ENCODE assay signal across 19 mouse cellular contexts in the genomic region with DNA sequence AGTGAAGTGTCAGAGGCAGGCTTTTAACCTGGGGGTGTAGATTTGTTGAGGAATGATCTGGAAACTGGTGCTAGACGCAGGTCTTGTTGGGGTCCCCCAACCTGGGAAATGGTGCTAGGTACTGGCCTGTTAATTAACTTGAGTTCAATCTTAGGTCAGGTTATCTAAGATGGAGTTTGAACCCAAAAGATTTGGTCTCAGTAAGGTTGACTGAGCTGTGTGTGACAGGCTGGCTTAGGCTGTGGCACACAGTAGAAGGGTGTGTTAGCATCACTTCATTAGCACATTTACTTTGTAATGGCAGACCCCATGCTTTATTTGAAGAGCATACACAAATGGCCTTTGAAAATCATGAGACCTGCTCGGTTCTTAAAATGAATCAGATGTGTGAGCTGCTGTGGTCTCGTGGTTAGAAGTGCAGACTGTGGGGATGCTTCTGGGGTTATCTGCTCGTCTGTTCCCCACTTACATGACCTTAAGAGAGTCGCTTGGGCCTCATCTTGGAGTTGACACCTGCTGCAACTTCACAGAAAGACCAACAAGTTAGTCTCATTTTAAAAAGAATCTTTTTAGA. TPM values are rescaled to one million over a fixed set of nuclear protein-coding genes. Genes with fewer than 3 reads are reported as not detected.
DNase-seq lines count a peak whose midpoint lies in the region; ATAC-seq and TF ChIP-seq lines count a peak whose summit lies in the region.
"Had no signal": no experiment of that assay in that cellular context is flagged by ENCODE, and none has a peak within 500 bp of the region (broad histone marks: within the 10 kb centered on the region; RNA-seq: fewer than 3 reads in every experiment).

No protein-coding gene starts in this region.

- no peaks in the 10 kb centered on the region for H3K4me1 ChIP-seq in forebrain, embryonic 13.5 days
- H3K4me1 ChIP-seq in lung, postnatal 0 days (ENCODE audit: insufficient read depth, low read depth, low read length), result peaks cover 3% of the 10 kb centered on the region; the same call in 1 of the 2 replicates
- H3K4me1 ChIP-seq: embryonic facial prominence, embryonic 15.5 days; heart, embryonic 10.5 days; kidney, embryonic 15.5 days; neural tube, embryonic 13.5 days had no signal

- no peak overlapping the region for H3K27ac ChIP-seq in forebrain, embryonic 13.5 days
- no peak overlapping the region for H3K27ac ChIP-seq in lung, postnatal 0 days (ENCODE audit: low read length)
- H3K27ac ChIP-seq: embryonic facial prominence, embryonic 15.5 days; heart, embryonic 10.5 days; kidney, embryonic 15.5 days; neural tube, embryonic 13.5 days had no signal

- ATAC-seq in CD4-positive, CD25-positive, alpha-beta regulatory T cell, adult 4 months, result peak; percentile 21
- ATAC-seq in inflammation-experienced regulatory T-cells, adult 6 months, result peak; percentile 22
- ATAC-seq in forebrain, embryonic 13.5 days, result no peak
- no peak for ATAC-seq in megakaryocyte progenitor cell, adult 5-6 weeks (replicated peaks; ENCODE audit: poor library complexity)
- ATAC-seq in lung, postnatal 0 days, result no peak
- ATAC-seq: forebrain, postnatal 0 days had no signal

- no peak overlapping the region for H3K9ac ChIP-seq in forebrain, embryonic 13.5 days
- no peak overlapping the region for H3K9ac ChIP-seq in lung, postnatal 0 days (replicated peaks; ENCODE audit: low read depth)
- H3K9ac ChIP-seq: embryonic facial prominence, embryonic 15.5 days; forebrain, postnatal 0 days; kidney, embryonic 15.5 days; neural tube, embryonic 13.5 days had no signal

- no peak for TF ChIP-seq CTCF in lung, postnatal 0 days (IDR thresholded peaks at IDR 0.05)

- WGBS in forebrain, embryonic 13.5 days, result 86% methylated on average over 5 of the region's 5 CpGs
- WGBS in lung, postnatal 0 days, result 60% methylated on average over 5 of the region's 5 CpGs

- H3K9me3 ChIP-seq in forebrain, embryonic 13.5 days (replicated peaks), result no peaks in the 10 kb centered on the region
- H3K9me3 ChIP-seq in lung, postnatal 0 days (ENCODE audit: low read length), result no peaks in the 10 kb centered on the region
- H3K9me3 ChIP-seq: embryonic facial prominence, embryonic 15.5 days; heart, embryonic 10.5 days; kidney, embryonic 15.5 days; neural tube, embryonic 13.5 days had no signal

- no peak overlapping the region for H3K4me3 ChIP-seq in forebrain, embryonic 13.5 days
- no peak overlapping the region for H3K4me3 ChIP-seq in lung, postnatal 0 days (ENCODE audit: low read depth, low read length)
- H3K4me3 ChIP-seq: embryonic facial prominence, embryonic 15.5 days; heart, embryonic 10.5 days; kidney, embryonic 15.5 days; neural tube, embryonic 13.5 days had no signal

- no peak overlapping the region for H3K4me2 ChIP-seq in forebrain, embryonic 13.5 days
- no peak overlapping the region for H3K4me2 ChIP-seq in lung, postnatal 0 days (replicated peaks; ENCODE audit: low read depth, low read length)
- H3K4me2 ChIP-seq: embryonic facial prominence, embryonic 15.5 days; kidney, embryonic 15.5 days; neural tube, embryonic 13.5 days had no signal

- no peaks in the 10 kb centered on the region for H3K36me3 ChIP-seq in forebrain, embryonic 13.5 days (ENCODE audit: poor library complexity, severe bottlenecking)
- no peaks in the 10 kb centered on the region for H3K36me3 ChIP-seq in lung, postnatal 0 days (ENCODE audit: insufficient read depth, low read length)

- DNase-seq in heart, adult 11 months, result peak; percentile 55
- DNase-seq in heart, postnatal 4 days, result no peak
- peak; percentile 26 to 28 for DNase-seq in thymus, postnatal 10 days (ENCODE audit: low spot score in 2 of 2)
- DNase-seq in lung, postnatal 0 days (ENCODE audit: low spot score), result no peak
- DNase-seq: adrenal gland, postnatal 14 days; cerebellum, postnatal 10 days; embryo, embryonic 11 days; forebrain, postnatal 0 days; liver; lung, postnatal 14 days; spleen, adult 18-20 months had no signal

- TF ChIP-seq EP300 in lung, postnatal 0 days (IDR thresholded peaks at IDR 0.05), result no peak

- H3K27me3 ChIP-seq in forebrain, embryonic 13.5 days, result no peaks in the 10 kb centered on the region
- H3K27me3 ChIP-seq in lung, postnatal 0 days (replicated peaks; ENCODE audit: insufficient read depth, low read length), result no peaks in the 10 kb centered on the region
- H3K27me3 ChIP-seq: embryonic facial prominence, embryonic 15.5 days; kidney, embryonic 15.5 days; neural tube, embryonic 13.5 days had no signal

RNA-seq across cellular contexts. Expression of a gene that starts 51.0 kb away (rescaled TPM):
- total RNA-seq in heart, postnatal 4 days (2021), result 10 to 100 TPM; 11.4 to 13.2 TPM
- 10 to 100 TPM; 28.2 to 36.6 TPM for polyA plus RNA-seq in CD4-positive, CD25-positive, alpha-beta regulatory T cell, adult 4 months (2017; shearing (Covaris generic))
- polyA plus RNA-seq in inflammation-experienced regulatory T-cells, adult 6 months (2017; shearing (Covaris generic)), result 10 to 100 TPM; 25.3 to 34.8 (median 29.2) TPM
- polyA plus RNA-seq in forebrain, embryonic 13.5 days (2015; fragmentation: Nextera tagmentation; extraction: Ambion mirVana), result 29.0 and 29.9 TPM in 2 replicates
- total RNA-seq in megakaryocyte progenitor cell, adult 5-6 weeks (2015), result 18.8 and 25.8 TPM in 2 replicates
- total RNA-seq in megakaryocyte progenitor cell, adult 5-6 weeks (2017), result 11.4 and 13.9 TPM in 2 replicates
- polyA plus RNA-seq in lung, postnatal 0 days (2015; fragmentation: Nextera tagmentation; extraction: Ambion mirVana), result 12.1 and 12.7 TPM in 2 replicates

RNA-seq across cellular contexts. Expression of a gene that starts 51.5 kb away (rescaled TPM):
- total RNA-seq in heart, postnatal 4 days (2021), result 10 to 100 TPM in 1 of 2 experiments, 1 to 10 TPM in 1; 7.8 to 11.2 TPM
- 10 to 100 TPM; 37.7 to 52.2 TPM for polyA plus RNA-seq in CD4-positive, CD25-positive, alpha-beta regulatory T cell, adult 4 months (2017; shearing (Covaris generic))
- 10 to 100 TPM; 36.2 to 42.6 (median 42.6) TPM for polyA plus RNA-seq in inflammation-experienced regulatory T-cells, adult 6 months (2017; shearing (Covaris generic))
- polyA plus RNA-seq in forebrain, embryonic 13.5 days (2015; fragmentation: Nextera tagmentation; extraction: Ambion mirVana), result 16.8 and 18.9 TPM in 2 replicates
- total RNA-seq in megakaryocyte progenitor cell, adult 5-6 weeks (2015), result 18.4 and 24.5 TPM in 2 replicates
- total RNA-seq in megakaryocyte progenitor cell, adult 5-6 weeks (2017), result 19.8 and 33.4 TPM in 2 replicates
- polyA plus RNA-seq in lung, postnatal 0 days (2015; fragmentation: Nextera tagmentation; extraction: Ambion mirVana), result 11.4 and 12.5 TPM in 2 replicates

Comparison
In these comparisons a context has a peak if more than half of its experiments do, and no peak if none do; other contexts are left out.
1. DNase-seq: peak in heart, adult 11 months (single experiment) and thymus, postnatal 10 days (2 of 2); none in heart, postnatal 4 days (single experiment) and lung, postnatal 0 days (single experiment).
2. ATAC-seq: peak in CD4-positive, CD25-positive, alpha-beta regulatory T cell, adult 4 months (single experiment) and inflammation-experienced regulatory T-cells, adult 6 months (single experiment); none in forebrain, embryonic 13.5 days (single experiment), megakaryocyte progenitor cell, adult 5-6 weeks (single experiment) and lung, postnatal 0 days (single experiment).